Mouse (Mus musculus) kidney, adult 9 months (tissue): ENCODE data around the gene Lrguk.

Experiments used
- DNase-seq: peaks from one replicate; pipeline ENCODE4 v3.0.0; 2022

Gene Lrguk

DNA sequence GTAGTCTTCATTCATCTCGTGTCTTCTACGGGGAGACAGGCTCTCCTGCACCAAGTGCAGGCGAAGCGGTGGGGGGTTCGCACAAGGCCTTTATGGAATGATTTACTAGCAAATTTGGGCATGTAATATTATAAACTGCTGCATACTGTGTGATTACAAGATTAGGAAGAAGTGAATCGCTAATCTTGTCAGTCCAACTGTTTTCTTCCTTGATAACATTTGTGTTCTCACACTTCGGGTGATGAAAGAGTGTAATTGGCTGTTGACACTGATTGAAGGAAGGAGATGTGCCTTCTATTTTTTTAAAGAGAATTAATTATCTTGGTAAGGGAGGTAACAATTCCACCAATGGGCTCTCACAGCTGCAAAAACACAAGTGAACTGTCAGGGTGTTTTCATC lies 119.4 kb downstream of the Lrguk start:
- no peak for DNase-seq

DNA sequence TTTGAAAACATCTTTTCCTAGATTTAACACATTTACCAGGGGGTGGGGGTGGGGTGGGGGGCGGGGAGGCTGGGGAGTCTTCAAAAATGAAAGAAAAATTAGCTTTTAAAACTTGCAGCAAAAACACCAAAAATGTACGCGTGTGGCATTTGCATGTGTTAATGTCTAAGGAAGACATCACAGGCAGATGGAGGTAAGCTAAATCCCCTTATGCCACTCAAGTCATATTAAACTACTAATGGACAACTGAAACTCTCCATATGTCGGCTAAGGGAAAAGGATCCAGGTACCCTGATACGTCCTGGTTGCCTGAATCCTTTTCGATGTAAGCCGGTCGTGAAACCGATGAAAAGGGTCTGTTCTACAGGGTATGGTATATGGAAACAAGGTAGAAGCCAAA lies 119.8 kb downstream of the Lrguk start:
- DNase-seq = no peak

DNA sequence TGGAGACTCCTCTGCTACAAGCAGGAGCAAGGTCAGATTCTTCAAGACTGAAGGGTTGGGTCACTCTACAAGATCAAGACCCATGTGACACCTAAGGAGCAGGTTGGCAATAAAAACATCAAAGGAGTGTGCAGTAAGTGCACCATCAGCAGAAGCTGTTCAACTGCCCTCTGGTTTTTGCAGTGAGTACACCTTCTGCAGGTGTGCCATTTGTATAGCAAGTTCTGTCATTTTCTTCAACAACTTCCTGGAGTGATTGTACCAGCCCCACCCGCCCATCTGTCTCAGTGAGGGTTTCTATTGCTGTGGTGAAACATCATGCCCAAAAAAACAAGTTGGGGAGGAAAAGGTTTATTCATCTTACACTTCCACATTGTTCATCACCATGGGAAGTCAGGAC lies 120.6 kb downstream of the Lrguk start:
- no peak for DNase-seq

DNA sequence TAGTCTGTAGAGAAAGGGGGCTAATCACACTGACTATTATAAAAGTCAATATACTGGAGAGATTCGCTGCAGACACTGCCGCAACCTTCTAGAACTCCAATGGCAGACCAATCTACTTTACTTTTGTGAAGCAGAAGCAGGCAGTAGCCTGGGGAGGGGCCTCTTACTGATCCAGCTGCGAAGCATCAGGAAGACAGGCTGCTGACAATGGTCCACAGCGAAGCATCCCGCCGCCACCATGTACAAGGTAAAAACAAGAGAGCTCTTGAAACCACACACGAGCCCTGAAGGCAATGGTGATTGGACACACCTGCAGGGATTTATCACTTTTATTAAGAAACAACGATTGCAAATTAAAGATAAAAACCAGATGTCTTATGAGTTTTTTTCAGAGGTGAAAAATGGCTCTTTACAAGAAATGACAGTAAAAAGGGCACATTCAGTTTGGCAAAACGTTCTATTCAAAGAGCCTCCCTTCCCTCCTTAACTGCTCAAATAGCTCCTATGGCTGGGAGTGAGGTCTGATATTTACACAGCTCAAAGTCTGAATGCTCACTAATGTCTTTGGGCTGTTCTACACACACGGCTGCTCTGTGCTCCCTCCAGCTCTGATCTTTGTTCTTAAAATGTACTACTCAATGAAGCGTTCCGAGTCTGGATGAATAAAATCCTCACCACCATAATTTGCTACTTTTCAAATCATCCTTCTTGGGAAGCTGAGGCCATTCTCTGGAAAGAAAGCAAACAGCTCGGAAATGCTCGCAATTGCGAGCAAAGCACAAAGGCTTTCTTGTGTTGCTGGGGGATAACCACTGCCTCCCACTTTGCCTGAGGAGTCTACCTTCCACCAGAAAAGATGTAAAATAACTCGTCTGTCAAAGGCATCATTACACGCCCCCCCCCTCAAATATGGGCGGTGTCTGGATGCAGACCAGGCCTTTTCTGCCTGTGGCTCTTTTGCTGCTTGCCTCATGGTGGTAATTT lies 124.1 kb downstream of the Lrguk start:
- DNase-seq = peak; percentile 67

DNA sequence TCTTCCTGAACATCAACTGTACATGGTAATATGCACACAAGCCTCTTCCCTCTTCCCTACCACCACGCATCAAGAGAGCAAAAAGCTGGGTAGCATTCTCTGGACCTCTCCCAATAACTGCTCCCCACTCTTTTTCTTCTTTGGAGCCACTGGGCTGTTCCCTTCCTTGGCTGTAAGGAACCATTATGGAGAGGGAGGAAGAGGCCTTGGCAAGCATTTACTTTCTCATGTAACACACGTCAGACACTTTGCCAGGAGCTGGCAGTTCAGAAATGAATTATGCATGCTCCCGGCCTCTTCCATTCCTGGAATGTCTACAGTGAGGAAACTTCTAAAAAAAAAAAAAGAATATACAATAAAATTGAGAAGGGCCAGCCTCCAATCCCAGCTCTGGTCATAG lies 125.0 kb downstream of the Lrguk start:
- peak; percentile 67 for DNase-seq

DNA sequence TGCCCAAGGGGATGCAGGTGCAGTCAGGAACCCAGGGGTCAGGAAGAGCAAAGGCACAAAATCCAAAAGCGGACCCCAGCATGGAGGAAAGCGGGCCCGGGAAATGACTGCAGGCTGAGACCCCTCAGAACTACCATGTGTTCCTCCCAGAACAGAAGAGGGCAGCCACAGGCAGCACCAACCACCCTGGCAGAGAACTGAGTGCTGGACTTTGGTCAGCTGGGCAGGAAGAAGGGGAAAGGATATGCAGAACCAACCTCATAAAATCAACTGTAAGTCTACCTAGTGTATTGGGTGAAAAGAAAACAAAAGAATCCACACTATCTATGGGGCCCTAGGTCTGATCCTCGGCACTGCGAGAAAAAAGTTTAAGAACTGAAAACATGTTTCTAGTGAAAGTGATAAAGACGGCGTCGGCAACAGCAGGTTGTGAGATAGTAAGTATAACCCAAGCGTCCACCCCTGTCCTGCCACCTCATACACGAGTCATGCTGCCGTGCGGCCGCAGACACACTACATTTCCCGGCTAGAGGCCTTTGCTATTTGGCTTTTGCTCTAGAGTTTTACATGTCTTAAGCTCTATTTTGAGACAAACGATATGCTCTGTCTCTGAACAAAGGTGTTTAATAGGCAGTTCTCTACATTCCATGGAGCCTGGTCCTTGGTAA lies 126.0 kb downstream of the Lrguk start:
- DNase-seq = peak; percentile 76

DNA sequence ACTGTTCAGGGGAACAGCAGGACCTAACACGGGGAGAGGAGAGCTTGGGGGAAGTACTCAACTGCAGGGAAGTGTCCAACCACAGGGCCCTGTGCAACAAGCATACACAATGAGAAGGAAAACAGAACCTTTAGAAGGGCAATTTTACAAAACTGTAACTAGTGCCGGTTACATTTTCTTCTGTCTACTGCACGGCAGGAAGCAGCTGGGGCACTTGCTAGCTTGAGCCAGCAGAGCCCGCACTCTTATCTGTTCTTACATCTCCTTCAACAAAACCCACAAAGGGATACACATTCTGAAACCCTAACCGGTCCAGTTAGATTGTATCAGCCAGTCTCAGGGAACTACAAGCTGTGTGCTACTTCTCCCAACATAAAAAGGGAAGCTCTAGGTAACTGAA lies 126.8 kb downstream of the Lrguk start:
- peak; percentile 60 for DNase-seq

DNA sequence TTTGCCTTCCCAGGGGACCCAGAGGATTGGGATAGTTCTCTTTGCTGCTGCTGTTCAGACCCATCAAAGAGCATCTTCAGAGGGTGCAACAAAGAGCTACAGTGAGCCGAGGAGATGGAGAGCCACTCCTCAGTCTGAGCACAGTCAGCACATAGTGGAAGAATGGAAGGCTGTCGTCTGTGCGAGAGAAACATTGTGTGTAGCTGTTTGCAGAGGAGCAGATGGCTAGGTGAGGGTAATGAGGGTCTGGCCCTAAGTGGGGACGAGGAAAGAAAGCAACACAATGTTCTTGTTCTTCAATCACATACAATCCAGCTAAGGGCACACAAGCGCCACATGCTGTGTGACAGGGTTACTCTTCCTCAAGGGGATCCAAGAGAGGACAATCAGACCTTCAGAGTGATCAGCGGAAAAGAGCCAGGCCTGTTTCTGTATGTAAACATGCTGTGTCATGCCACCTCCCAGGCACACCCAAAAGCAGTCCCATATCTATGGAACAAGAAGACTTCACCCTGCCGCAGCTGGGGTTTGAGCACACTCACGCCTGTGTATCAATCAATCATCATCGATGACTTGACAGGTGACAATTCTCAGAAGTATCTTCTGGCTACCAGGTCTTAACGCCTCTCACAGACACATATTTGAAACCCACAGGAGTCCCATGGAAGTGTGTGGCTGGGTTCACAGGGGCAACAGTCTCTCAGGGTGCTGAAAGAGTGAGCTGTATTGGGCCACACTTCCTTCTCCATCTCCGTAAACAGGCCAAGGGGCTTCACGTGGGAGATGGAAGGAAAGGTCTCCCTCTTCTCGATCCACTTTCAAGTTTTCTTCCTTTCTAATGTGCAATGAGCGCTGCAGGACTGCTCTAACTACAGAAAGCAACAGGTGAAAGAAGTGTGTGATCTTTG lies 127.8 kb downstream of the Lrguk start:
- no peak for DNase-seq

DNA sequence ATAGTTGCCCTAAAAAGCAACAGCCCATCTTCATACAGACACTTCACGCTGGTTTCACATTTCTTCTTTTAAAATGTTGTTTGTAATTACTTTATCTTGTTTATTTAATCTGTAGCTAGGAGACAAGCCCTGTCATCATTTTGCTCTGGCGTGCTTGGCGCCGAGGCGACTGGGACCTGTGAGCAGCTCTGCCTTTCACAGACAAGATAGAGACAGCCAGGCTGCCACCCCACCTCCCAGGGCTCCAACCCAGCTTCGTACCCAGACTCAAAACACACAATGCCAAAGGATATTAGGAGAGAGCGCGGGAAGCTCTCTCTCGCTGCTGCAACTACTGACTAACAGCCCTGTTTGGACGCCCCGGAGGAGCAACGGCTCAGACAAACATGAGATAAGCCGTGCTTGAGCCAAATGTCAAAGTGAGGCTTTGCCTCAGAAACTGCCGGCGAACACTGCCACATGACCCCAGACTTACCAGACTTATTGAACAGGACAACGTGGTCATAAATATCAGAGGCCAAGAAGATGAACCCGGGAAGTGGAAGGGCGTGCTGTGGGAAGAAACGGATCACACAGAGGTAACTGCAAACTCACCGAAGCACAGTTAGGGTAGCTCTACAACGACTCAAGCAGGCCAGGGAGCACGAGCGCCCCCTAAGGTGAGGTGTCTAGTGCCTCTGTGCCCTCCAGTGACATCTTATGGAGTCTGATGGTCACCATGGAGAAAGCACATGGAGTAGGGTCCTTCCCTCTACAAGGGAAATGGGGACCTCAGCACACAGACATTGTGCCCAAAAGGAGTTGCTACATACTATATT lies 131.0 kb downstream of the Lrguk start:
- no peak for DNase-seq

DNA sequence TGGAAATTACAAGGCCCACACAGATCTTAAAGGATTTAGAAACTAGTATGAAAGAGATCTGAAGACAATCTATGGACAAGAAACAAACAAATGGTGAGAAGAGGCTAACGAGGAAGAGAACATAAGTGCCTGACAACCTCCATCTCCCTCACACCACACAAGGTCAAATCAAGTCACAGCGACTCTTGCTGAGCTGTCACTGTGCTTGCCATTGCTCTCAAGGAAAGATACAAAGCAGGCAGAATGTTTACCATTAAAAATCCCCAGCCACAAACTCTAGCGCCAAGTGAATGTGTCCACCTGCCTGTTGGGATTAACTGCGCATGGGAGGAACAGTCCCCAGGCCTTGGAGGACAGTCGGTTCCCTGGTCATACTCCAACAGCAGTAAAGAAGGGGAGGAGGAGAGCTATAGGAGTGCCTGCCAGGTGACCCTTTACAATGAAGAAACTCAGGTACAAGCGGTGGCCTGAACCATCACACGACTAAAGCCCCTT lies 131.6 kb downstream of the Lrguk start:
- no peak for DNase-seq

DNA sequence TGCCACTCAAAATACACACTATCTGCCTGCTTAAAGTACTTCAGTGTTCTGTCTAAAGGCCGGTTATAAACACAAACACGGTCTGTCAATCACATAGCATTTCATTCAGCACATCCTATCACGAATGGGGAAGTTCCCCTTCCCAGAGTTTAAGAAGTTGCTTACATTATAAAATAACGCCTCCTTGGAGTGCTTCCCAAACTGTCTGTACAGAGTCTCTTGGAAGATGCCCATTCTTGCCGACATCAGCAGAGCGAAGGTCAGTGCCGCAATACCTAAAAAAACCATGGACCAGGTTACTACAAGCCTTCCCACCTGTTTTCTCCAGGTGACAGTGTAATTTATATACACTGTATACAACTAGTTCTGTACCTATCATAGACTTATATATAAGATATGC lies 132.3 kb downstream of the Lrguk start:
- DNase-seq = peak; percentile 66

DNA sequence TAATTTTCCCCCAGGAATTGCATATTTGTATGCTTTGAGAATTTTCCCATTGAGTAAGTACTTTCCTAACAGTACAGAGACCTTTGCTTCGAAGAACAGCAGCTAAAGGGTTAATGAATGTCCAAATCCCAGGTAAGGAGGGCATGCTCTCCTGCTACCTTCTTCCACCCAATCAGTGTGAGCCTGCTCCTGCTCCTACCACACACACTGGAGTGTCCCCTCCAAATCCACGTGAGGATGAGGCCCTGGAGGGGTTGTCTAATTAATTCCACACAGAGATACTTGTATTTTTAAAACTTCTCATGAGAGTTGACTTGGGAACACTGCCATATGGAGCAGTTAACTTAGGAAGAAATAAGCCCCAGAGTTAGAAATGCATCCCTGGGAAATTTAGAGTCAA lies 133.4 kb downstream of the Lrguk start:
- DNase-seq = peak; percentile 75

DNA sequence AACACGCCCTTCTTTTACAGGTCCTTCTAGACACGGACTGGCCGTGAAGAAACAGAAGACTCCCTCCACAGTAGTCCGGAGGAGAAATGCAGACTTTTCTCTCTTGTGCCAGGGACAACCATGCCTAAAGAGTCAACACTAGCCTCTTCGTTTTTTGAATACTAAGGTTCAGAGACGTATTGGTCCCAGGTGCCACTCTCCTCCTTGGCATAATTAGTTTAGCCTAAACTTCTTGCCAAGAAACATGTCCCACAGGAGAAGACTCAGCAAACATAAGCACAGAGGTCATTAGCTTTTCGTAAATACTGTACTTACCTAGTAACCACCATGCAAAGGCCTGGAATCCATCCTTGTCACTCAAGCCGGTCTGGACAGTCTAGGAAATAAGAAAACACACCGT lies 133.8 kb downstream of the Lrguk start:
- DNase-seq = no peak

DNA sequence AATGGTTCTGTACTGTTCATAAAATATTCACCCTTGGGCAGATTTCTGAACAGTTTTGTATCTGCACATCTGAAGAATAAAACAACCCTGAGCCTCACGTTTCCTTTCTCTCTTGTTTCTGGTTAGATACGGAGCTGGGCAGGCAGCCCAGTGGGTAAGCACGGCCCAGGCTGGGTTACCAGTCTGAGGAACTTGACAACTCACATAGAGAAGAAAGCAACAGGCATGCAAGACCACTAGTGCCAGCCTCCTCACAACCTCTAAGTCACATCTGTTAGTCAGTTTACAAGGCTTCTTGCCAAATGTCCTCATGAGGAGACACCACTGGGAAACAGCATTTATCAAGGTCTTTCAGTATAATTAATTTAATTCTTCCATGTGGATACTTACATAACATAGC lies 139.6 kb downstream of the Lrguk start:
- no peak for DNase-seq

DNA sequence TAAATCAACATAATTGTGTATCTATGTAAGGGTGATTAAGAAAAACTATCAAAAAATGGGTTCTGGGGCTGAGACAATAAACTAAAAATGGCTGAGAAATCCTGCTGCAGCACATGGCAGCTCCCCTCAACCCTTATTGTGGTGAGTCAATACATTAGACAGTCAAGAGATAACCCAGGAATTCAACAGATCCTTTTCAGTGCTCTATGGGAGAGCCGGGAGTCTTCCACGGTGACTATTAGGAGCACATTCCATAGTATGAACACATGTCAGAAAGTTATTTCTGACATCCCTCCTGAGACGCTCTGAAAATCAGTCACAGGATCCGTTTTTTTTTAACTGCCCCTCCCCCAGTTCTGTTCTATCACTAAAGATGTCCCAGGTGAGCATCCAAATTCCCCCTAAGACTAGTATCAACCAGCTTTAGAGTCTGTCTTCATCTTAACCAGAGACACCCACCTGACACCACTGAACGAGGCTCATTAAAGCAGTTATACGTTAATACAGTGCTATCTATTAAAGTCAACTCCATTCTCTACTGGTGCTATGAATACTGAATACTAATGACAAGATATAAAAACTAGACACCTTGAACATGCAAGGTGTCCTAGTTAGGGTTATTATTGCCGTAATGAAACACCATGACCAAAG lies 141.7 kb downstream of the Lrguk start:
- DNase-seq = no peak

DNA sequence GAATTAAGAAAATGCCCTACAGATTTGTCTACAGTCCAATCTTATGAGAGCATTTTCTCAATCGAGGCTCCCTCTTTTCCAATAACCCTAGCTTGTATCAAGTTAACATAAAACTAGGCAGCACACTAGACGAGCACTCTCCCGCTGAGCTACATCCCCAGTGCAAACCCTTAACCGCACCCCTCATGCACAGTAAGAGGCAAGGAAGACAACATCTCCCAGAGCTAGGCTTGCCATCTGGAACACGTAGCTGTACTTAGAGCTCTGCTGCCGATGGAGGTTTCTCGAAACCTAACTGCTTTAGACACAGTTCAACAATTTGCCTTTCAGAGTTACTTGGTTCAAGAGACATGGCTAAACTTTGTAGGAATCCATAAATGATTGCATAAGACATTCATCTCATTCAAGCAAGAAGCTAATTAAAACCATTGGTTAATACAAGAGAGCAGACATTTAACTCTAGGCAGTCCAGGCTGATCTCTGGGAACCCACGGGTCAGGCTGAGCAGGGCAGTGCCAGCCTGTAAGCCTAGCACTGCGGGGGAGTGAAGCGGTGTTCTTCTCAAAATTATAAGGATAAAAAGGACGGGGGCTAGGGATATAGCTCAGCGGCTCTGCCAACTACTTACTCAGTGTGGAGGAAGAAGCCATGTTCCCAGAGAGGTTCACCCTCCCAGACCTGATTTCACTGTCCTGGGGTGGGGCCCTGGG lies 142.7 kb downstream of the Lrguk start:
- peak; percentile 75 for DNase-seq

DNA sequence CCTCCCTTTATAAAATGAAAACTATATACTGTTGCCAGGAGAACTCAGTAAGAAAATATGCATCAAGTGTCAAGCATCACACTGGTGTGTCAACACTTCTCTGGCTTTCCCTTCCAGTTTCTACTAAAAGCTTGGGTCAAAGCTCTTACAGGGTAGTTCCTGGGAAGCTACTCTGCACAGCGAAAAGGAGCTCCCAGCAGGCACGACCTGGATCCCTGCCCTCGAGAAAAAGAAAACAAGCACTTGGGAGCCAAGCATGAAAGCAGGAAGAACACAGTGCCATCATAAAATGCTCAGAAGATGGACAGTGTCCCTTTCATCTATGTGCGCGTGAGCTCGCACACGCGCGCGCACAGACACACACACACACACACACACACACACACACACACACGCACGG lies 144.0 kb downstream of the Lrguk start:
- DNase-seq = peak; percentile 50

DNA sequence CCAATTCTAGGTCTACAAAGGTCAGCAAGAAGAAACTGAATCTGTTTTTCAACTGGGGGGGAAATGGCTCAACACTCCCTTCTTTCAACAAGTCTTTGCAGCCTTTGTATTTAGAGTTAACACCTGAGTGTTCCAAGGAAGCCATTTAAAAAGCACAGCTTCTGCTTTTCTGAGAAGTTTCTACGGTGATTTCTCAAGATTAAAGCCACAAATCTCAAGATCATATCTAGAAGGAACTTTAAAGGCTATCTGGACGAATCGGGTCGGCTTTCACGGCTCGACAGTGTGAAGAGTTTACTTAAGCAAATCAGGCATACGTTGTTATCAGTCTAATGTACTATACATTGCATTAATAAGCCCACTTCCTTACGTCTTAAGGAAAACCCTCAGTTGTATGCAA lies 145.5 kb downstream of the Lrguk start:
- no peak for DNase-seq

DNA sequence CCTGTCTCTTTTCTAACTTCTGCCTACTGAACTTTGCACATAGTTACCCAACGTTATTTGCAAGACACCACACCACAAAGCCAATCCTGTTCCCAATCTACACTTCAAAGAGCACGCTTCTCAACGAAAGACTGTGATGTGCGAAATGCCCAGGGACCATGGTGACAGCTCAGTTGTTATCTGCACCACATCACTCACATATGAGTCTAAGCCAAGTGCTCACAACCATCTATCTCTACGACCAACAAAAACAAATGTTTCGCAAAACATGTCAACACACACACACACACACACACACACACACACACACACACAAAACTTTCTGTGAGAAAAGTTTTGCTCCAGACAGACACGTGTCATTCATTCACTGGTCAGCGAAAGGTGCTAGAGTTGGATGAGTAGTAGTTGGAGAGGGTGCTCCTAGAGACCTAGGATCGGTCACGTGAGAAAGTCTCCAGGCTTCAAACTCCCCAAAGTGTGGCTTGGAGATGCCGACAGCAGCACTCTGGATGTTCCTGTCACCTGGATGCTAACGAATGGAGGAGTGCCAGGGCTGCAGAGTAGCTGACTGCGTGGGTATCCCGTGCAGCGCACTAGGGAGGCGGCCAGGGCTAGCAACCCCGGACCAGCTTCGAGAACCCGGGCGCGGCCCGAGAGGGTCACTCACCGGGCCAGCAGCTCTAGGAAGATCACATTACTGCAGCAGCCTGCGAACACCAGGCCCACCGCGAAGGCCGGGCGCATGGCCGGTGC lies 147.0 kb downstream of the Lrguk start:
- DNase-seq = peak; percentile 74

DNA sequence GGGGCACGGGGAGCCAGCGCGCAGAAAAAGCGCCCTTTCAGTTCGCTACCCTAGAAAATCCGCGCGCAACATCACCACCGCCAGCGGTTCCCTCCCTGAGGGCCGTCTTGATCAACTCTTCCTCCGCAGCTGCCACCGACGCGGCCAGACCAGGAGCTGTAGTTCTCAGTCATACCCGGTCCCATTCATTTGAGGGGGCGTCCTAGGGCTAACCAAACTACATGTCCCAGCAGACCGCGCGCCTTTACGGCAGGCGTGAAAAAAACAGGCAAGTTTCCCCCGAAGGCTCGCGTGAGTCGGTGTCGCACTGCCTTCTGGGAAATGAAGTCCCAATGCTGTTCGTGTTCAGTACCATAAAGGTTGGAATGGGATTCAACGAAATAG lies 147.6 kb downstream of the Lrguk start, which contains the start of gene Slc35b4:
Gene Slc35b4, minus strand, starts transcription at position 248 of the 384 bp plus-strand sequence.
- peak; percentile 98 for DNase-seq
